Mouse (Mus musculus): ENCODE data around the gene Abcg1.

- TF ChIP-seq POLR2A (IDR thresholded peaks at IDR 0.05; ENCODE audit: extremely low read depth, insufficient read depth, low read length), result no peak
- no peak for TF ChIP-seq CTCF (IDR thresholded peaks at IDR 0.05; ENCODE audit: low read depth, low read length)
Measured at GRCm38 (mm10) chr17:31066058-31066457, 8.6 kb downstream of the Abcg1 start.
